Mouse (Mus musculus) thymus, adult 2 months (tissue): Measurements from ENCODE around the gene Tet1.

Experiments used
- CTCF ChIP-seq: fragments of 200-500 bp; IDR thresholded peaks from 2 replicates; pipeline ENCODE4 v1.5.1; 2012; ENCODE audit warnings: mild to moderate bottlenecking, control low read depth, low read length, moderate library complexity, borderline replicate concordance; ENCODE audit not compliant: control insufficient read depth, poor library complexity, insufficient read depth; ENCODE audit errors: extremely low read depth
- POLR2A ChIP-seq: fragments of 200-500 bp; IDR thresholded peaks from 2 replicates; pipeline ENCODE4 v1.6.1; 2012; ENCODE audit warnings: mild to moderate bottlenecking, low read length, control low read depth, moderate library complexity; ENCODE audit not compliant: control insufficient read depth, poor library complexity, insufficient read depth; ENCODE audit errors: extremely low read depth

DNA sequence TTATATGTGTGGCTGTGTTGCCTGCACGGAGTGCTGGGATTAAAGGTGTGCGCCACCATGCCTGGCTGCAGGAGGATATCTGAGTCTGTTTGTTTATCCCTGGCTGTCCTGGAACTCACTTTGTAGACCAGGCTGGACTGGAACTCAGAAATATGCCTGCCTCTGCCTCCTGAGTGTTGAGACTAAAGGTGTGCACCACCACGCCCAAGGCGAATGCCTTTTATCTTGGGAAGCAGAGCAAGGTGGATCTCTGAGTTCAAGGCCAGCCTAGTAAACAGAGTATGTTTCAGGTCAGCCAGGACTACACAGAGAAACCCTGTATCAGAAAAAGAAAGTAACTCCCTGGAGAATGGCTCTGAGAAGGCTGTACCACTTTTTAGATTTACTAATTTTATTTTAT, 8.7 kb downstream of the Tet1 start:
- TF ChIP-seq CTCF (no peak), POLR2A (no peak)
